Mouse (Mus musculus): ENCODE measurements around the gene 6430571L13Rik. TPM values are rescaled to one million over a fixed set of nuclear protein-coding genes. Genes with fewer than 3 reads are reported as not detected.

6430571L13Rik gene
- total and polyA plus RNA-seq, 3 experiments: 0.09 to 0.72 (median 0.11) TPM

DNA sequence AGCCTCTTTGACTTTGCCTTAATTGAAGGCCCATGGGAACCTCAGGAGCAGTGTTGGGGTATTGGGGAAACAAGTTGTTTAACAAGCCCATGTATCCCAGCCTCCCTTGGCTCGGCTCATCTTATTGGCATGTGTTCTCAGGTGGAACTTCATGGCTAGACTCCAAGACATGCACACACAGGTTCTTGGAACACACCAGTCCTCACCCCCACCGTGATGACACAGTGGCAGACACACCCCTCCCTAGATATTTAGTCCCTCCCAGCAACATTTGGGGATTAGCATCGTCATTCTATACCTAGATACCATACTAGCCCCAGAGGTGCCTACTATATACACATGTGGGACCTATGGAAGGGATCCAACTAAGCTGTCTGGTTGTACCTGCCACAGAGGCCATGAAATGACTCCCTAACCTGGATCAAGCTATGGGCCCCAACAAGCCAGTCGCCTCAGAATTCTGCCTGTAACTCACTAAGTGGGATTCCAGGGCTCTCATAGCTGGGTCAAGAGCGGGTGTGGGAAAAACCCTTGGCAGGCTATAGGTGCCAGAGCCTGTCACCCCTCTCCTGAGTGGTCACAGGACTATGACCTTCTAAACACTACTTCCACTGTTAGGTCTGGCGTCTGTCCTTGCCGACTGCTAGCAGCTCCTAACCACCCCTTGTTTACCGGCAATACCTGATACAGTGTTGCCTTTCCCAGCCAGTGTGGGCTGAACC is 42.2 kb upstream of the 6430571L13Rik start:
- Histone ChIP-seq H3K9ac (ENCODE audit: insufficient read depth, low read depth) (peak overlapping the region; percentile 16; the same call in 1 of the 2 replicates), H3K4me2 (ENCODE audit: insufficient read depth, low read depth, poor library complexity, severe bottlenecking) (peak overlapping the region; percentile 94), H3K36me3 (replicated peaks in 1 of 2; ENCODE audit: control insufficient read depth in 1 of 2, insufficient read depth in 1 of 2, low read length in 1 of 2) (peaks cover 16 to 25% of the 10 kb centered on the region in 2 experiments), H3K4me1 (ENCODE audit: control insufficient read depth in 1 of 2, insufficient read depth in 2 of 2) (peaks cover 30 to 33% of the 10 kb centered on the region in 2 experiments), H3K27me3 (replicated peaks) (no peaks in the 10 kb centered on the region), H3K79me2 (replicated peaks; ENCODE audit: control insufficient read depth, extremely low read depth, insufficient read depth, poor library complexity, severe bottlenecking) (peaks cover 5% of the 10 kb centered on the region), H3K9me3 (replicated peaks; ENCODE audit: low read length) (no peaks in the 10 kb centered on the region), H3K4me3 (replicated peaks in 1 of 3; ENCODE audit: low read depth in 2 of 3, low read length in 2 of 3, poor library complexity in 1 of 3) (peak overlapping the region in 1 of 3 experiments; percentile 73), H3K27ac (ENCODE audit: insufficient read depth, low read depth) (no peak overlapping the region)
- TF ChIP-seq ZNF384 (IDR thresholded peaks at IDR 0.05; ENCODE audit: low read depth, low read length) (no peak), JUND (conservative IDR thresholded peaks at IDR 0.05; ENCODE audit: low read depth, low read length) (no peak), ELF1 (IDR thresholded peaks at IDR 0.05; ENCODE audit: low read depth, low read length) (no peak), BHLHE40 (IDR thresholded peaks at IDR 0.05; ENCODE audit: low read depth, low read length) (no peak), MAZ (IDR thresholded peaks at IDR 0.05; ENCODE audit: low read depth, low read length) (no peak), CTCF (conservative IDR thresholded peaks at IDR 0.05 in 1 of 2, IDR thresholded peaks at IDR 0.05 in 1 of 2; ENCODE audit: low read depth in 2 of 2, low read length in 2 of 2) (no peak), KAT2A (IDR thresholded peaks at IDR 0.05; ENCODE audit: insufficient replicate concordance, low read length) (no peak), POLR2A (IDR thresholded peaks at IDR 0.05; ENCODE audit: low read depth, low read length) (no peak), CHD2 (IDR thresholded peaks at IDR 0.05; ENCODE audit: low read length) (no peak), MXI1 (IDR thresholded peaks at IDR 0.05; ENCODE audit: low read depth, low read length) (no peak), MAFK (IDR thresholded peaks at IDR 0.05; ENCODE audit: insufficient replicate concordance, low read length) (no peak), UBTF (IDR thresholded peaks at IDR 0.05; ENCODE audit: low read depth, low read length) (no peak), CHD1 (IDR thresholded peaks at IDR 0.05; ENCODE audit: low read depth, low read length) (no peak), USF2 (conservative IDR thresholded peaks at IDR 0.05; ENCODE audit: low read depth, low read length) (no peak), TBP (conservative IDR thresholded peaks at IDR 0.05; ENCODE audit: low read depth, low read length) (no peak), EP300 (IDR thresholded peaks at IDR 0.05; ENCODE audit: low read length) (no peak), GABPA (IDR thresholded peaks at IDR 0.05; ENCODE audit: insufficient replicate concordance, low read depth, low read length) (no peak), MAX (IDR thresholded peaks at IDR 0.05; ENCODE audit: low read length) (no peak)
- in situ Hi-C loops (cut with MboI; ENCODE audit: low pct_ligation_motif_present, low pct_unique_long_range_greater_than_20kb, low sequenced_read_pairs) (loop anchor here (5.0 to 25.0 kb wide), 3 partner anchors 39 to 636 kb away; partner anchors contain the start of genes Grm2 and Hemk1), dilution Hi-C loops (cut with MboI; ENCODE audit: extremely low pct_ligation_motif_present, extremely low pct_unique_long_range_greater_than_20kb, low sequenced_read_pairs) (no loop called here)
- DNase-seq (ENCODE audit: extremely low read depth): no peak

DNA sequence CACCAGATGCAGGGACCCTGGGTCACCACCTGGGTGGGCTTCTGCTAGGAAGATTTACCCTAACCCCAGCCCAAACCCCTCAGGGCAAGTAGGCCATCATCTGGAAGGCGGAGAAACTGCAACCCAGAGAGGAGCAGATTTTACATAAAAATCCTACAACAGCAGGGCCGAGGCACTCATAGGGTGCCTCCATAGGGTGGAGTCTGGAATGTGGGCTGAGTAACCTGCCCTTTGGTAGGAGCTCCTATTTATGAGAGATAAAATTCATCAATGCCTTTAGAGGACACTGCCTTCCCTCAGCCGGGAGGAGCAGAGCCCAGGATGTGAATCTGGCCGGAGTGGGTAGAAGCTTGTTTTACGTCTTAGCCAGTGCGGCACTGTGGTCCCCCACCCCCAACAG is 41.5 kb upstream of the 6430571L13Rik start:
- H3K36me3 ChIP-seq (replicated peaks in 1 of 2; ENCODE audit: control insufficient read depth in 1 of 2, insufficient read depth in 1 of 2, low read length in 1 of 2): peaks cover 16 to 25% of the 10 kb centered on the region in 2 experiments
- no peaks in the 10 kb centered on the region for H3K27me3 ChIP-seq (replicated peaks)
- no peak overlapping the region for H3K4me2 ChIP-seq (ENCODE audit: insufficient read depth, low read depth, poor library complexity, severe bottlenecking)
- H3K79me2 ChIP-seq (replicated peaks; ENCODE audit: control insufficient read depth, extremely low read depth, insufficient read depth, poor library complexity, severe bottlenecking): peaks cover 5% of the 10 kb centered on the region
- peaks cover 37 to 40% of the 10 kb centered on the region in 2 experiments for H3K4me1 ChIP-seq (ENCODE audit: control insufficient read depth in 1 of 2, insufficient read depth in 2 of 2)
- H3K9ac ChIP-seq (ENCODE audit: insufficient read depth, low read depth): no peak overlapping the region
- H3K4me3 ChIP-seq (replicated peaks in 1 of 3; ENCODE audit: low read depth in 2 of 3, low read length in 2 of 3, poor library complexity in 1 of 3): peak overlapping the region in 1 of 3 experiments; percentile 73
- dilution Hi-C loops (cut with MboI; ENCODE audit: extremely low pct_ligation_motif_present, extremely low pct_unique_long_range_greater_than_20kb, low sequenced_read_pairs): no loop called here
- no peak for TF ChIP-seq E2F4 (IDR thresholded peaks at IDR 0.05; ENCODE audit: insufficient replicate concordance, low read depth, low read length)
- peak in 1 of 2 experiments; percentile 8; a peak in 1 of 4 replicates for TF ChIP-seq CTCF (conservative IDR thresholded peaks at IDR 0.05 in 1 of 2, IDR thresholded peaks at IDR 0.05 in 1 of 2; ENCODE audit: low read depth in 2 of 2, low read length in 2 of 2)
- no peak overlapping the region for H3K27ac ChIP-seq (ENCODE audit: insufficient read depth, low read depth)
- no peaks in the 10 kb centered on the region for H3K9me3 ChIP-seq (replicated peaks; ENCODE audit: low read length)
- no peak for DNase-seq (ENCODE audit: extremely low read depth)
- in situ Hi-C loops (cut with MboI; ENCODE audit: low pct_ligation_motif_present, low pct_unique_long_range_greater_than_20kb, low sequenced_read_pairs): loop anchor here (5.0 to 25.0 kb wide), 3 partner anchors 38 to 637 kb away; partner anchors contain the start of genes Grm2 and Hemk1

All from CH12.LX (cell line).